Mouse (Mus musculus) megakaryocyte, embryonic 14.5 days (primary cell): ENCODE measurements around the gene Cpvl.

Experiments used
- FLI1 ChIP-seq: IDR thresholded peaks from 2 replicates; pipeline ENCODE4 v1.6.1; 2012; ENCODE audit warnings: low read length, inconsistent platforms, mixed read lengths
- GATA1 ChIP-seq: IDR thresholded peaks from 3 replicates; pipeline ENCODE4 v1.6.1; 2012; ENCODE audit warnings: mixed read lengths, low read length, inconsistent platforms, borderline replicate concordance

DNA sequence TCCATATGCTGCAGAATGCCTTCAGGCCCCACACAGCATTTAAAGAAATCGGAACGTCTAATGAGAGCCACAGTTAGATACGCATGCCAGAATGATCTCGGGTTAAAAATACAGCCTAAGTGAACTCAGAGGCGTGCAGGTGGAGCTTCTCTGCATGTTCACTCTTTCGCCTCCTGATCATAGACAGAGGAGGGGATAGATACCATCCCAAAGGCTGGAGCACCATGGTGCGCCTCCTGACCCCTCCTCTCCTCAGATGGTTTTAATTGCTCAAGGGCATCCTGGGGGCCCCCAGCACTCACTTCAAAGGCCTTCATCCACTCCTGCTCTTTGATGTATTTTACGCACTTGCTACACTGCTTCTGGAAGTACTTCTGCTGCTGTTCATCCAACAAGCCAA lies 46.9 kb downstream of the Cpvl start:
- TF ChIP-seq GATA1 (no peak), FLI1 (no peak)
